Mouse (Mus musculus) hindbrain, embryonic 13.5 days (tissue): ENCODE data around the gene Dlx1. TPM values are rescaled to one million over a fixed set of nuclear protein-coding genes. Genes with fewer than 3 reads are reported as not detected.
A peak's percentile ranks its signal among the peaks of the same experiment; 100 is the strongest.

Experiments used
- ATAC-seq: fragments of 200-750 bp; cut with Nextera tagmentation; 2 replicates; pipeline ENCODE4 v1.8.0; 2017; ENCODE audit warnings: moderate TSS enrichment; ENCODE audit not compliant: low FRiP score
- H3K27ac ChIP-seq: fragments of 300-500 bp; sonication (generic); 2 replicates; pipeline ENCODE4 v1.5.1; 2015; ENCODE audit warnings: inconsistent platforms, mild to moderate bottlenecking, moderate library complexity
- H3K27me3 ChIP-seq: fragments of 300-500 bp; sonication (generic); 2 replicates; pipeline ENCODE4 v1.6.1; 2015; ENCODE audit warnings: mild to moderate bottlenecking, inconsistent platforms
- H3K36me3 ChIP-seq: fragments of 300-500 bp; sonication (generic); 2 replicates; pipeline ENCODE4 v1.6.1; 2015; ENCODE audit warnings: mild to moderate bottlenecking, inconsistent platforms
- H3K4me1 ChIP-seq: fragments of 300-500 bp; sonication (generic); replicated peaks from 2 replicates; pipeline ENCODE4 v1.6.1; 2015; ENCODE audit warnings: inconsistent platforms
- H3K4me2 ChIP-seq: fragments of 300-500 bp; sonication (generic); 2 replicates; pipeline ENCODE4 v1.6.1; 2015; ENCODE audit warnings: inconsistent platforms, mild to moderate bottlenecking, moderate library complexity
- H3K4me3 ChIP-seq: fragments of 300-500 bp; sonication (generic); 2 replicates; pipeline ENCODE4 v1.5.1; 2015; ENCODE audit warnings: mild to moderate bottlenecking, inconsistent platforms
- H3K9ac ChIP-seq: fragments of 300-500 bp; sonication (generic); 2 replicates; pipeline ENCODE4 v1.6.1; 2015; ENCODE audit warnings: mild to moderate bottlenecking, inconsistent platforms
- H3K9me3 ChIP-seq: fragments of 300-500 bp; sonication (generic); 2 replicates; pipeline ENCODE4 v1.6.1; 2016; ENCODE audit warnings: inconsistent platforms
- WGBS: fragments of 180-500 bp; shearing (Covaris S2); methylation state at CpG from one replicate; pipeline ENCODE4 v1.1.7; 2015; 5-methylcytosine and 5-hydroxymethylcytosine counted together
- polyA plus RNA-seq: library from polyadenylated mRNA; unstranded; fragments of >200 nt; fragmentation: Nextera tagmentation; extraction: Ambion mirVana; gene quantifications from 2 replicates; pipeline ENCODE4 v1.2.1, GENCODE M21; 2015

The Dlx1 gene
- polyA plus RNA-seq, 1 experiment from 2014 or later = 0.96 TPM

GRCm38 (mm10) chr2:71511209-71511608, 16.7 kb upstream of the Dlx1 start:
- Histone ChIP-seq H3K4me3 (no peak overlapping the region), H3K27ac (no peak overlapping the region), H3K4me2 (no peak overlapping the region), H3K36me3 (0 out of 2 replicates have a peak, but pooled peaks cover 2% of the 10 kb centered on the region), H3K9me3 (no peaks in the 10 kb centered on the region), H3K9ac (no peak overlapping the region), H3K4me1 (0 out of 2 replicates have a peak, but pooled peaks cover 3% of the 10 kb centered on the region), H3K27me3 (peaks cover 16% of the 10 kb centered on the region)
- ATAC-seq = no peak
- WGBS = 90% methylated on average over 7 of the region's 7 CpGs

GRCm38 (mm10) chr2:71512326-71512725, 15.6 kb upstream of the Dlx1 start:
- 63% methylated on average over 9 of the region's 9 CpGs for WGBS
- Histone ChIP-seq H3K4me2 (no peak overlapping the region), H3K4me1 (0 out of 2 replicates have a peak, but pooled peaks cover 6% of the 10 kb centered on the region), H3K9me3 (no peaks in the 10 kb centered on the region), H3K9ac (no peak overlapping the region), H3K27ac (0 out of 2 replicates have a peak overlapping the region, but pooled peaks have one; percentile 35), H3K4me3 (no peak overlapping the region), H3K36me3 (0 out of 2 replicates have a peak, but pooled peaks cover 2% of the 10 kb centered on the region), H3K27me3 (peaks cover 16% of the 10 kb centered on the region)
- ATAC-seq = no peak

- H3K36me3 ChIP-seq = no peaks in the 10 kb centered on the region
- no peak overlapping the region for H3K4me3 ChIP-seq
- H3K9ac ChIP-seq = no peak overlapping the region
- WGBS = 17% methylated on average over 4 of the region's 4 CpGs
- H3K27ac ChIP-seq = no peak overlapping the region
- H3K9me3 ChIP-seq = no peaks in the 10 kb centered on the region
- no peak for ATAC-seq
- no peak overlapping the region for H3K4me2 ChIP-seq
- peaks cover 61% of the 10 kb centered on the region for H3K27me3 ChIP-seq
- H3K4me1 ChIP-seq = 0 out of 2 replicates have a peak, but pooled peaks cover 6% of the 10 kb centered on the region
Observed at GRCm38 (mm10) chr2:71516995-71517394, 10.9 kb upstream of the Dlx1 start.

GRCm38 (mm10) chr2:71517466-71518099, 10.3 kb upstream of the Dlx1 start:
- peaks cover 66% of the 10 kb centered on the region for H3K27me3 ChIP-seq
- H3K4me2 ChIP-seq = no peak overlapping the region
- H3K9ac ChIP-seq = no peak overlapping the region
- no peak overlapping the region for H3K4me3 ChIP-seq
- ATAC-seq = no peak
- H3K4me1 ChIP-seq = 0 out of 2 replicates have a peak, but pooled peaks cover 4% of the 10 kb centered on the region
- 31% methylated on average over 8 of the region's 8 CpGs for WGBS
- no peaks in the 10 kb centered on the region for H3K9me3 ChIP-seq
- no peaks in the 10 kb centered on the region for H3K36me3 ChIP-seq
- H3K27ac ChIP-seq = no peak overlapping the region

GRCm38 (mm10) chr2:71522871-71523270, 5.0 kb upstream of the Dlx1 start:
- Histone ChIP-seq H3K4me3 (no peak overlapping the region), H3K9ac (no peak overlapping the region), H3K27ac (no peak overlapping the region), H3K4me1 (no peaks in the 10 kb centered on the region), H3K4me2 (no peak overlapping the region), H3K9me3 (no peaks in the 10 kb centered on the region), H3K27me3 (peaks cover 97% of the 10 kb centered on the region), H3K36me3 (no peaks in the 10 kb centered on the region)
- no peak for ATAC-seq
- WGBS = 72% methylated on average over 4 of the region's 4 CpGs

- Histone ChIP-seq H3K4me3 (no peak overlapping the region), H3K27me3 (peaks cover 97% of the 10 kb centered on the region), H3K4me1 (no peaks in the 10 kb centered on the region), H3K4me2 (no peak overlapping the region), H3K27ac (no peak overlapping the region), H3K9me3 (no peaks in the 10 kb centered on the region), H3K36me3 (no peaks in the 10 kb centered on the region), H3K9ac (no peak overlapping the region)
- no peak for ATAC-seq
- WGBS = 51% methylated on average over 4 of the region's 4 CpGs
Observed at GRCm38 (mm10) chr2:71523431-71523830, 4.5 kb upstream of the Dlx1 start.

- ATAC-seq = no peak
Observed at GRCm38 (mm10) chr2:71524763-71525162, 3.1 kb upstream of the Dlx1 start.

GRCm38 (mm10) chr2:71526595-71527322, 1.2 kb upstream of the Dlx1 start:
- ATAC-seq = no peak
- H3K4me2 ChIP-seq = no peak overlapping the region
- 3% methylated on average over 10 of the region's 10 CpGs for WGBS
- no peaks in the 10 kb centered on the region for H3K36me3 ChIP-seq
- no peaks in the 10 kb centered on the region for H3K9me3 ChIP-seq
- H3K4me1 ChIP-seq = peaks cover 26% of the 10 kb centered on the region
- no peak overlapping the region for H3K27ac ChIP-seq
- no peak overlapping the region for H3K4me3 ChIP-seq
- peaks cover 97% of the 10 kb centered on the region for H3K27me3 ChIP-seq
- no peak overlapping the region for H3K9ac ChIP-seq

More at GRCm38 (mm10) chr2:71524763-71525162, 3.1 kb upstream of the Dlx1 start:
- Histone ChIP-seq H3K27ac (no peak overlapping the region), H3K4me3 (no peak overlapping the region), H3K27me3 (peaks cover 97% of the 10 kb centered on the region), H3K4me2 (no peak overlapping the region), H3K4me1 (peaks cover 12% of the 10 kb centered on the region), H3K9ac (no peak overlapping the region), H3K9me3 (no peaks in the 10 kb centered on the region), H3K36me3 (no peaks in the 10 kb centered on the region)
- 26% methylated on average over 13 of the region's 13 CpGs for WGBS

GRCm38 (mm10) chr2:71527323-71528013, 445 bp upstream of the Dlx1 start:
- Histone ChIP-seq H3K27me3 (peaks cover 99% of the 10 kb centered on the region), H3K36me3 (no peaks in the 10 kb centered on the region), H3K9ac (no peak overlapping the region), H3K4me2 (no peak overlapping the region), H3K9me3 (no peaks in the 10 kb centered on the region), H3K4me1 (peaks cover 26% of the 10 kb centered on the region), H3K27ac (no peak overlapping the region), H3K4me3 (no peak overlapping the region)
- no peak for ATAC-seq
- 2% methylated on average over 24 of the region's 24 CpGs for WGBS

- H3K9me3 ChIP-seq = no peaks in the 10 kb centered on the region
- H3K27ac ChIP-seq = no peak overlapping the region
- ATAC-seq = peak; percentile 38; the same call in 1 of the 2 replicates
- H3K36me3 ChIP-seq = no peaks in the 10 kb centered on the region
- H3K4me2 ChIP-seq = peak overlapping the region; percentile 63
- H3K4me3 ChIP-seq = peak overlapping the region; percentile 39
- peaks cover 99% of the 10 kb centered on the region for H3K27me3 ChIP-seq
- under 1% methylated on average over 41 of the region's 57 CpGs for WGBS
- H3K4me1 ChIP-seq = peaks cover 26% of the 10 kb centered on the region
- H3K9ac ChIP-seq = peak overlapping the region; percentile 35; the same call in 1 of the 2 replicates
Observed at GRCm38 (mm10) chr2:71528714-71529510, 999 bp downstream of the Dlx1 start.

GRCm38 (mm10) chr2:71529511-71530351, 1.8 kb downstream of the Dlx1 start:
- Histone ChIP-seq H3K9me3 (no peaks in the 10 kb centered on the region), H3K4me3 (peak overlapping the region; percentile 39), H3K27ac (no peak overlapping the region), H3K4me1 (peaks cover 26% of the 10 kb centered on the region), H3K27me3 (peaks cover 99% of the 10 kb centered on the region), H3K9ac (peak overlapping the region; percentile 35; the same call in 1 of the 2 replicates), H3K4me2 (peak overlapping the region; percentile 63), H3K36me3 (no peaks in the 10 kb centered on the region)
- peak; percentile 69 for ATAC-seq
- under 1% methylated on average over 59 of the region's 60 CpGs for WGBS
